Comparison of ENCODE assay signal across 8 mouse cellular contexts in genomic region chrX:94193901-94194300, GRCm38 (mm10). TPM values are rescaled to one million over a fixed set of nuclear protein-coding genes. Genes with fewer than 3 reads are reported as not detected.
DNase-seq lines count a peak whose midpoint lies in the region; ATAC-seq and TF ChIP-seq lines count a peak whose summit lies in the region.
"Not testable (repeated sequence)": the region's sequence is repeated elsewhere in the genome, so short reads cannot be mapped to it uniquely, and the experiment has no call there.

No protein-coding gene starts in this region.

- intact Hi-C loops in heart, adult 2 months (cut with DNase I) = not testable (repeated sequence)

- not testable (repeated sequence) for H3K27me3 ChIP-seq in heart, adult 2 months (ENCODE audit: control insufficient read depth, insufficient read depth, low read length); kidney, postnatal 0 days (ENCODE audit: insufficient read depth, low read length); liver, postnatal 0 days (ENCODE audit: insufficient read depth, low read length)

- H3K4me1 ChIP-seq in heart, adult 2 months (ENCODE audit: control insufficient read depth, insufficient read depth, low read length); kidney, postnatal 0 days (replicated peaks; ENCODE audit: insufficient read depth, low read length); liver, postnatal 0 days (ENCODE audit: insufficient read depth): not testable (repeated sequence)

- not testable (repeated sequence) for H3K9ac ChIP-seq in heart, adult 2 months (ENCODE audit: low read depth, low read length); kidney, postnatal 0 days (ENCODE audit: low read depth, low read length); liver, postnatal 0 days (replicated peaks)

- not testable (repeated sequence) for H3K79me2 ChIP-seq in heart, adult 2 months (replicated peaks; ENCODE audit: control insufficient read depth, insufficient read depth, low read length)

- H3K36me3 ChIP-seq in heart, adult 2 months (ENCODE audit: control insufficient read depth, insufficient read depth, low read length) = not testable (repeated sequence)
- peaks cover 23% of the 10 kb centered on the region; the same call in 1 of the 2 replicates for H3K36me3 ChIP-seq in kidney, postnatal 0 days (ENCODE audit: insufficient read depth, low read length)
- peaks cover 26% of the 10 kb centered on the region; the same call in 1 of the 2 replicates for H3K36me3 ChIP-seq in liver, postnatal 0 days (replicated peaks; ENCODE audit: insufficient read depth, low read length)

- H3K4me3 ChIP-seq in heart, adult 2 months; kidney, postnatal 0 days (replicated peaks; ENCODE audit: low read depth, low read length); liver, postnatal 0 days (ENCODE audit: low read depth, low read length): not testable (repeated sequence)

- WGBS in heart, adult 2 months = 64% methylated on average over 4 of the region's 4 CpGs
- WGBS in kidney, postnatal 0 days = 69% methylated on average over 4 of the region's 4 CpGs
- WGBS in liver, postnatal 0 days (ENCODE audit: insufficient replicate concordance) = 50% methylated on average over 4 of the region's 4 CpGs

- H3K4me2 ChIP-seq in kidney, postnatal 0 days (ENCODE audit: low read length); liver, postnatal 0 days (ENCODE audit: low read depth, low read length): not testable (repeated sequence)

- H3K27ac ChIP-seq in heart, adult 2 months; kidney, postnatal 0 days; liver, postnatal 0 days (ENCODE audit: low read depth): not testable (repeated sequence)

- DNase-seq in T-cell, adult 2 months (ENCODE audit: low spot score) = peak; percentile 46
- peak; percentile 8 to 15 for DNase-seq in cerebellum, postnatal 25 days
- not testable (repeated sequence) for DNase-seq in heart, adult 2 months
- DNase-seq in kidney, postnatal 0 days (ENCODE audit: low spot score) = peak; percentile 14
- peak; percentile 28 for DNase-seq in liver, postnatal 0 days
- DNase-seq in natural killer cell, adult 2 months (ENCODE audit: low spot score in 2 of 2) = peak; percentile 33 to 39
- peak; percentile 12 for DNase-seq in thymus, postnatal 25 days

- ATAC-seq in CD4-positive, CD25-positive, alpha-beta regulatory T cell, adult 4 months = peak; percentile 72
- not testable (repeated sequence) for ATAC-seq in kidney, postnatal 0 days (replicated peaks; ENCODE audit: low FRiP score, low read depth); liver, postnatal 0 days

- TF ChIP-seq CTCF in heart, adult 2 months (IDR thresholded peaks at IDR 0.05) = peak; percentile 75
- TF ChIP-seq CTCF in kidney, postnatal 0 days (IDR thresholded peaks at IDR 0.05; ENCODE audit: low read depth) = peak; percentile 59
- TF ChIP-seq CTCF in liver, postnatal 0 days (IDR thresholded peaks at IDR 0.05; ENCODE audit: low read depth) = peak; percentile 69

- not testable (repeated sequence) for TF ChIP-seq EP300 in heart, adult 2 months (IDR thresholded peaks at IDR 0.05; ENCODE audit: insufficient read depth, low read depth, low read length); liver, postnatal 0 days (IDR thresholded peaks at IDR 0.05; ENCODE audit: low read depth)

- not testable (repeated sequence) for TF ChIP-seq POLR2A in heart, adult 2 months (IDR thresholded peaks at IDR 0.05; ENCODE audit: insufficient read depth, low read depth, low read length)

- not testable (repeated sequence) for H3K9me3 ChIP-seq in kidney, postnatal 0 days (replicated peaks; ENCODE audit: low read length); liver, postnatal 0 days (ENCODE audit: low read length)

RNA-seq across cellular contexts. Expression of gene Eif2s3x, which starts 18.8 kb away (rescaled TPM):
- polyA plus RNA-seq in CD4-positive, CD25-positive, alpha-beta regulatory T cell, adult 4 months (2017; shearing (Covaris generic)) = 10 to 100 TPM; 57.3 to 74.9 TPM
- 100 to 1,000 TPM; 102 to 153 TPM for total RNA-seq in heart, adult 2 months (2021)
- polyA plus RNA-seq in heart, adult 2 months (2012; rRNA removed) = 32.1 and 112 TPM in 2 replicates
- 41.3 and 44.7 TPM in 2 replicates for polyA plus RNA-seq in kidney, postnatal 0 days (2015; fragmentation: Nextera tagmentation; extraction: Ambion mirVana)
- polyA plus RNA-seq in liver, postnatal 0 days (2015; fragmentation: Nextera tagmentation; extraction: Ambion mirVana) = 20.8 and 24.0 TPM in 2 replicates

RNA-seq across cellular contexts. Expression of gene Klhl15, which starts 40.5 kb away (rescaled TPM):
- polyA plus RNA-seq in CD4-positive, CD25-positive, alpha-beta regulatory T cell, adult 4 months (2017; shearing (Covaris generic)) = 1 to 10 TPM; 8.0 to 8.5 TPM
- 1 to 10 TPM; 6.1 to 9.1 TPM for total RNA-seq in heart, adult 2 months (2021)
- polyA plus RNA-seq in heart, adult 2 months (2012; rRNA removed) = 3.4 TPM in 2 replicates
- polyA plus RNA-seq in kidney, postnatal 0 days (2015; fragmentation: Nextera tagmentation; extraction: Ambion mirVana) = 7.8 and 8.3 TPM in 2 replicates
- polyA plus RNA-seq in liver, postnatal 0 days (2015; fragmentation: Nextera tagmentation; extraction: Ambion mirVana) = 3.1 and 4.1 TPM in 2 replicates
